Mouse (Mus musculus) limb, embryonic 13.5 days (tissue): ENCODE results near the gene Psmb4. TPM values are rescaled to one million over a fixed set of nuclear protein-coding genes. Genes with fewer than 3 reads are reported as not detected.

Experiments used
- ATAC-seq: fragments of 200-750 bp; cut with Nextera tagmentation; 2 replicates; pipeline ENCODE4 v1.8.0; 2017; ENCODE audit warnings: low read depth, moderate number of reproducible peaks, moderate TSS enrichment; ENCODE audit not compliant: low FRiP score
- H3K27ac ChIP-seq: fragments of 300-500 bp; sonication (generic); 2 replicates; pipeline ENCODE4 v1.5.1; 2015; ENCODE audit warnings: inconsistent platforms, mild to moderate bottlenecking, moderate library complexity
- H3K27me3 ChIP-seq: fragments of 300-500 bp; sonication (generic); 2 replicates; pipeline ENCODE4 v1.6.1; 2015; ENCODE audit warnings: mild to moderate bottlenecking, inconsistent platforms
- H3K36me3 ChIP-seq: fragments of 300-500 bp; sonication (generic); 2 replicates; pipeline ENCODE4 v1.6.1; 2015; ENCODE audit warnings: inconsistent platforms, mild to moderate bottlenecking, moderate library complexity
- H3K4me1 ChIP-seq: fragments of 300-500 bp; sonication (generic); 2 replicates; pipeline ENCODE4 v1.6.1; 2015; ENCODE audit warnings: inconsistent platforms
- H3K4me2 ChIP-seq: fragments of 300-500 bp; sonication (generic); replicated peaks from 2 replicates; pipeline ENCODE4 v1.6.1; 2015; ENCODE audit warnings: inconsistent platforms, mild to moderate bottlenecking, moderate library complexity
- H3K4me3 ChIP-seq: fragments of 300-500 bp; sonication (generic); 2 replicates; pipeline ENCODE4 v1.5.1; 2015; ENCODE audit warnings: moderate library complexity, mild to moderate bottlenecking, inconsistent platforms
- H3K9ac ChIP-seq: fragments of 300-500 bp; sonication (generic); 2 replicates; pipeline ENCODE4 v1.6.1; 2015; ENCODE audit warnings: mild to moderate bottlenecking, inconsistent platforms
- H3K9me3 ChIP-seq: fragments of 300-500 bp; sonication (generic); 2 replicates; pipeline ENCODE4 v1.6.1; 2016; ENCODE audit warnings: inconsistent platforms
- WGBS: fragments of 180-500 bp; shearing (Covaris S2); methylation state at CpG from one replicate; pipeline ENCODE4 v1.1.7; 2015; 5-methylcytosine and 5-hydroxymethylcytosine counted together
- polyA plus RNA-seq: library from polyadenylated mRNA; unstranded; fragments of >200 nt; fragmentation: Nextera tagmentation; extraction: Ambion mirVana; gene quantifications from 2 replicates; pipeline ENCODE4 v1.2.1, GENCODE M21; 2015

Psmb4 gene
- polyA plus RNA-seq, 1 experiment from 2014 or later, result 361 TPM

DNA sequence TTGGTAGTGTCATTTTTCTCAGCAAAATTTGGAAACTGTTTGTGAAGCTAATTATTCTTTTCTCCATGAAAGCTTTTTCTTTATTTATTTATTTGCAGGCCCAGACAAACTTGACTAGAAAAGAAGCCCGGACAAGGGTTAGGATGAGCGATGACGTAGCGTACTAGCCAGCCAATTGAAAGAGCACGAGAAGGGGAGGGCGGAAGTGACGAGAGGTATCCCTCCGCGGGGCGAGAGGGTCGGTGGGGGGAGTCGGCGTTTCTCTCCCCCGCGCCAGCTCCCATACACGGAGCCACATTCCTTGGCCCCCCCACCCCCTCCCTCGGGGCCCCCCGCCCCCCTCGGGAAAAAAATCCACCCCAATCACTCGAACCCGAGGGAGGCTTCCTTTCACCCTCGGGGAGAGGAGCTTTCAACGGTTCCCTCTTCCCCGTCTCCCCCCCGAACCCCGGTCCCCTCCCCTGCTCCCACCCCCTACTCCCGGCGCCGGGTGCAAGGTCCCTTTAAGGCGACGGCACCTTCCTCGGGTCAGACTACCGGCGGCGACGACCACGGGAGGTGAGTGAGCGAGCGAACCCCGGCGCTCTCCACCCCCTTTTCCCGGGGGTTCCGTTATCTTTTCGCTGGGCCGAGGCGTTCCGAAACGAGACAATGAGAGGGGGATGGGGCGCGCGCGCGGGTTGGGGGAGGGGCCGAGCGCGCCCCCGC lies 49.4 kb downstream of the Psmb4 start, which contains the start of gene Pogz:
Pogz (plus strand) TSS at position 385 of the 708 bp plus-strand sequence.
- ATAC-seq, result peak; percentile 94
- peaks cover 19% of the 10 kb centered on the region for H3K4me1 ChIP-seq
- peaks cover 11% of the 10 kb centered on the region; the same call in 1 of the 2 replicates for H3K27me3 ChIP-seq
- H3K4me3 ChIP-seq, result peak within 1 kb of the TSS; percentile 63
- H3K9me3 ChIP-seq, result no peaks in the 10 kb centered on the region
- H3K27ac ChIP-seq, result peak within 1 kb of the TSS; percentile 98
- H3K36me3 ChIP-seq, result no peaks in the 10 kb centered on the region
- H3K9ac ChIP-seq, result peak within 1 kb of the TSS; percentile 86
- peak within 1 kb of the TSS; percentile 83 for H3K4me2 ChIP-seq
- WGBS, result under 1% methylated on average over 44 of the region's 57 CpGs

DNA sequence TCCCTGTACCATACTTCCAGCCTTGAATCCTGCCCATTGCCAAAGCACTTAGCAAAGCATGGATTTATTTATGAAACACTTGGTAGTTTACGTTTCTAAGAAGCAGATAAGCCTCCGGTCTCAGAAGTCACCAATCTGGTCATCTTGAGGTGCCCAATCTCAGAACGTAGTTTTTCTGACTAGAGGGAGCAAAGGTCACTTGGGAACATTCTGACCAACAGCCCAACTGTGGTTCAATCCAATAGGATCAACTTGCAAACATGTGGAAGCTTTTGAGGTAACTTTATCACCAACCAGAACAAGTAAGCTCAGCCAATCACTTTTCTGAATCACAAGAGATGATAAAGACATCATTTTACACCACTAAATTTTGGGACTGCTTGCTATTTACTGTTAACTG lies 51.4 kb downstream of the Psmb4 start:
- Histone ChIP-seq H3K9ac (no peak overlapping the region), H3K27me3 (peaks cover 11% of the 10 kb centered on the region; the same call in 1 of the 2 replicates), H3K4me1 (peaks cover 18% of the 10 kb centered on the region), H3K27ac (no peak overlapping the region), H3K9me3 (no peaks in the 10 kb centered on the region), H3K4me2 (no peak overlapping the region), H3K36me3 (no peaks in the 10 kb centered on the region), H3K4me3 (no peak overlapping the region)
- ATAC-seq, result no peak
- WGBS, result 75% methylated on average over 3 of the region's 3 CpGs

Other genes with a start within 250 kb of the Psmb4 start
- not detected in 2 replicates for gene Gm10972, start 243.8 kb downstream of the Psmb4 start, polyA plus RNA-seq
- 4.9 and 5.3 TPM in 2 replicates for gene Tuft1, start 228.1 kb downstream of the Psmb4 start, polyA plus RNA-seq
- gene Selenbp2, start 193.4 kb downstream of the Psmb4 start, polyA plus RNA-seq, result 0.63 and 0.75 TPM in 2 replicates
- 7.1 and 7.3 TPM in 2 replicates for gene Cgn, start 100.5 kb downstream of the Psmb4 start, polyA plus RNA-seq
- gene Pogz, start 49.4 kb downstream of the Psmb4 start, polyA plus RNA-seq, result 21.2 and 25.0 TPM in 2 replicates
- 32.7 and 34.8 TPM in 2 replicates for gene Selenbp1, start 46.1 kb upstream of the Psmb4 start, polyA plus RNA-seq
- 8.6 TPM in 2 replicates for gene Rfx5, start 67.1 kb upstream of the Psmb4 start, polyA plus RNA-seq
- gene Pi4kb, start 87.8 kb upstream of the Psmb4 start, polyA plus RNA-seq, result 27.8 and 34.3 TPM in 2 replicates
- gene Zfp687, start 128.5 kb upstream of the Psmb4 start, polyA plus RNA-seq, result 23.5 and 24.4 TPM in 2 replicates
- gene Psmd4, start 155.7 kb upstream of the Psmb4 start, polyA plus RNA-seq, result 282 and 310 TPM in 2 replicates
- 26.5 and 28.4 TPM in 2 replicates for gene Pip5k1a, start 220.0 kb upstream of the Psmb4 start, polyA plus RNA-seq
- gene Vps72, start 224.1 kb upstream of the Psmb4 start, polyA plus RNA-seq, result 216 and 217 TPM in 2 replicates
- 1.9 and 2.5 TPM in 2 replicates for gene Tmod4, start 237.5 kb upstream of the Psmb4 start, polyA plus RNA-seq
- 82.4 and 84.4 TPM in 2 replicates for gene Scnm1, start 247.1 kb upstream of the Psmb4 start, polyA plus RNA-seq
- gene Lysmd1, start 247.1 kb upstream of the Psmb4 start, polyA plus RNA-seq, result 19.1 and 19.6 TPM in 2 replicates